Comparison of ENCODE assay signal across 8 mouse cellular contexts in genomic region chrX:13280037-13280408, GRCm38 (mm10). TPM values are rescaled to one million over a fixed set of nuclear protein-coding genes. Genes with fewer than 3 reads are reported as not detected.
A peak's percentile ranks its signal among the peaks of the same experiment; 100 is the strongest.
DNase-seq lines count a peak whose midpoint lies in the region.

No protein-coding gene starts in this region.

- no peaks in the 10 kb centered on the region for H3K9me3 ChIP-seq in midbrain, embryonic 10.5 days (replicated peaks)

- WGBS in midbrain, embryonic 10.5 days: 3% methylated on average over 14 of the region's 14 CpGs

- H3K4me3 ChIP-seq in midbrain, embryonic 10.5 days: peak overlapping the region; percentile 84

- H3K27me3 ChIP-seq in midbrain, embryonic 10.5 days (ENCODE audit: low read depth, poor library complexity, severe bottlenecking): peaks cover 30% of the 10 kb centered on the region

- peaks cover 22% of the 10 kb centered on the region for H3K36me3 ChIP-seq in midbrain, embryonic 10.5 days

- peak overlapping the region; percentile 100 for H3K27ac ChIP-seq in midbrain, embryonic 10.5 days (replicated peaks)

- peak; percentile 96 for DNase-seq in heart, adult 11 months
- DNase-seq in heart, adult 8-10 months (ENCODE audit: low spot score): no peak
- peak; percentile 19 for DNase-seq in CD4-positive helper T cell, adult 2 months (ENCODE audit: low read depth, low spot score)
- peak; percentile 55 to 76 for DNase-seq in cerebellum, adult 18-20 months
- DNase-seq in frontal cortex, postnatal 10 days (ENCODE audit: low spot score in 2 of 2): peak; percentile 12 to 57
- peak; percentile 47 to 63 for DNase-seq in kidney, adult 8-10 months
- DNase-seq in midbrain, embryonic 10.5 days (ENCODE audit: low spot score): no peak
- peak; percentile 56 for DNase-seq in testis, postnatal 10 days (ENCODE audit: low spot score)

- H3K4me1 ChIP-seq in midbrain, embryonic 10.5 days: peaks cover 29% of the 10 kb centered on the region

RNA-seq across cellular contexts. Expression of gene Ddx3x, which starts 0.7 kb away (rescaled TPM):
- total RNA-seq in heart, adult 8-10 months (2022): 100 to 1,000 TPM; 112 to 195 (median 144) TPM
- polyA plus RNA-seq in midbrain, embryonic 10.5 days (2016; fragmentation: Nextera tagmentation; extraction: Ambion mirVana): 148 and 156 TPM in 2 replicates

Comparison
In these comparisons a context has a peak if more than half of its experiments do, and no peak if none do; other contexts are left out.
1. DNase-seq: peak in heart, adult 11 months (single experiment), CD4-positive helper T cell, adult 2 months (single experiment), cerebellum, adult 18-20 months (2 of 2), frontal cortex, postnatal 10 days (2 of 2), kidney, adult 8-10 months (2 of 2) and testis, postnatal 10 days (single experiment); none in heart, adult 8-10 months (single experiment) and midbrain, embryonic 10.5 days (single experiment).